Mouse (Mus musculus): ENCODE data around the gene Jak1. TPM values are rescaled to one million over a fixed set of nuclear protein-coding genes. Genes with fewer than 3 reads are reported as not detected.
"Not testable (repeated sequence)": the region's sequence is repeated elsewhere in the genome, so short reads cannot be mapped to it uniquely, and the experiment has no call there.

The Jak1 gene
- total RNA-seq, 1 experiment from 2014 or later: 140 TPM

DNA sequence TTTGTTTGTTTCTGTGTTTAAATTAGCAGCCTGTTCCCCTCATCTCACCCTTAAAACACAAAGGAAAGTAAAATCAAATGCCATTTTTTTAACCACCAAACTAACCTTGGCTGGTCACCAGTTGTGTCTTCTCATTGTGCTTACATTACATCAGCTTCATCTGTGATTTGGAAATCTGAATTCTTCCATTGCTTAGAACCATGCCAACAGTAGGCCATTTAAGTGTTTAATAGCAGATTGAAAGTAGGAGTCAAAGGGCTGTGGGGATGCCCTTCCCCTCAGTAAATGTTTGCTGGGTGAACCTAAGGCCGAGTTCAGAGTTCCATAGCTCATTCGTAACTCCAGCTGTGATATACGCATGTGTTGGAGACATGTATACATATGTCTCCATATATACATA lies 10.8 kb upstream of the Jak1 start:
- DNase-seq: no peak

DNA sequence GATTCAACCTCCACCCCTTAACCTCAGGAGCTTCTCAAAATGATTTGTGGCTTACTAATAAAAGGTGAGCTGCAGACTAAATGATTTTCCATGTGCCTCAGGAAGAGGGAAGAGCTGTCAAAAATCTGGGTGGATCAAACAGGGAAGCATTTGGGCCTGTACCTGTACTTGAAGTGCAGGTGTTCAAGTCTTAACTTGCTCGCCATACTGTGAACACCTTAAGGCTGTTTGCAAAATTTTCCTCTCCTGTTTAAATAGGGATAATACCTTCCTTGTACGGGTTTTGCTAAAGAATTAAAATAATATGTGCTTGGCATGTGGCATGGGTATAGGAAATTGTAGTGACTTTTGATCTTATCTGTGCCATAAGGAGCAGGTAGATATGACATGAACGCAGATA lies 5.7 kb upstream of the Jak1 start:
- no peak for DNase-seq

DNA sequence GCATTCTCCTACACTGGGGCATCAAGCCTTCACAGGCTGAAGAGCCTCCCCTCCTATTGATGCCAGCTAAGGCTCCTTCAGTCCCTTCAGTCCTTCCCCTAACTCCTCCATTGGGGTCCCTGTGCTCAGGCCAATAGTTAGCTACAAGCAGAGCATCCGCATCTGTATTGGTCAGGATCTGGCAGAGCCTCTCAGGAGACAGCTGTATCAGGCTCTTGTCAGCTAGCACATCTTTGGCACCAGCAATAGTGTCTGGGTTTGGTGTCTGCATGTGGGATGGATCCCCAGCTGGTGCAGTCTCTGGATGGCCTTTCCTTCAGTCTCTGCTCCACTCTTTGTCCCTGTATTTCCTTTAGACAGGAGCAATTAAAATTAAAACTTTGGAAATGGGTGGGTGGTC lies 3.4 kb upstream of the Jak1 start:
- DNase-seq: not testable (repeated sequence)

DNA sequence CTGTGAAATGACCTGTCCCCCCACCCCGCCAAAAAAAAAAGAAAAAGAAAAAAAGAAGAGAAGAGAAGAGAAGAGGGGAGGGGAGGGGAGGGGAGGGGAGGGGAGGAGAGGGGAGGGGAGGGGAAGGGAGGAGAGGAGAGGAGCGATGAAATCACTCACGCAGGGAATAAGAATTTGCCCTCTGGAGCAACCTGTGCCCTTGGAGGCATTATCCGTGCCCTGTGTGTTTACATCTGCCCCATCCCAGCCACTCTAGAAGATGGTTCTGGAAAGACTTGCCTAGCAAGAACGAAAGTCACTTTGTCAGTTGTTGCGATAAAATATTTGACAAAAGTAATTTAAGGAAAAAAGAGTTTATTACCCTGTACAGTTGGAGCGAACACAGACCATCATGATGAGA lies 441 bp upstream of the Jak1 start:
- DNase-seq: no peak

DNA sequence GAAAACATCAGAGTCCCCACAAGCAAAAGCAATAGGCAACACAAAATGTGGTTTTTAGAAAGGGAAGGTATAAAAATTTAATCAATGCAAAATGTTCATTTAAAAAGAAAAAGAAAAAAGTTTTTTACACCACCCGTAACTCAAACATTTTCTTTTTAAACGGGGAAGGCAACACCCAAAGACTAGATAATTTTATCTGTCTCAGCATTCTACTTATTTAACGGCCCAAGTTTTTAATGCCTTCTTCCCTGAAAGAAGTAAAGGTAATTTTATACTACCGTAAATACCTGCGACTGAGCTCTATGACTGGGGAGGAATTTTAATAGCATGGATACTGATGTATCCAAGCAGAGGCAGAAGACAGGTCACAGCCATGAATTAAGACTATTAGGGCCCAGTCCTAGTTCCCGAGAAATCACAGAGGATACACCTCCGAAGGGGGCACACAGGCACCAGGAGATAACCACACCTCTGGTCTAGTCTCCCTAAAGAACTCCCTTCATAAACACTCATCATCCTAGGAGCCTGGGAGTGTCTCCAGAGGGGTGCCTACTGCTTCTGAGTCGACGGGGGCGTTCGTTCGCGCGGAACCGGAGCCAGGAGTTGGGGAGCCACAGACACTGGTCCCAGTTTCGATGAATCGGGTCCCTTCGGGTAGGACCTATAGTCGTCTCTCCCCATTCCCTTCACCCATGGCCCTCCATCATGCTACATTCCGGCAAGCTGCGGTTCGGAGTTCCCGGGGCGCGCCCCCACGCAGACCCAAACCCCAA lies 928 bp downstream of the Jak1 start:
- peak; percentile 18 for DNase-seq

DNA sequence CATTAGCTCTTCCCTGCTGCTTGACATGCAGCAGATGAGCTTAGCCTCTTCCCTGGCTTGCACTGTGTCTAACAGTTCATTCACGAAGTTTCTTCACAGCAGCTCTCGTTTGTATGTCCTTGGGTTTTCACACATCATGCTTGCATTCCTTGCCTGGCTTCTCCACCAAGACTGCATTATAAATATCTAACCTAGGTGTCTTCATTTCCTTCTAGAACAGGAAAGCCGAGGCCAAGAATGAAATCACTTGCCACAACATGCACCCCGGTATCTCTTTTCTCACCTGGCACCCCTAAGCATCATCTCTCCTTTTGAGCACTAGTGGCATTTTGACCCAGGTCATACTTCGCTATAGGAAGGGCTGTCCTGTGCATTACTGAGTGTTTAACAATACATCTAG lies 3.5 kb downstream of the Jak1 start:
- no peak for DNase-seq

DNA sequence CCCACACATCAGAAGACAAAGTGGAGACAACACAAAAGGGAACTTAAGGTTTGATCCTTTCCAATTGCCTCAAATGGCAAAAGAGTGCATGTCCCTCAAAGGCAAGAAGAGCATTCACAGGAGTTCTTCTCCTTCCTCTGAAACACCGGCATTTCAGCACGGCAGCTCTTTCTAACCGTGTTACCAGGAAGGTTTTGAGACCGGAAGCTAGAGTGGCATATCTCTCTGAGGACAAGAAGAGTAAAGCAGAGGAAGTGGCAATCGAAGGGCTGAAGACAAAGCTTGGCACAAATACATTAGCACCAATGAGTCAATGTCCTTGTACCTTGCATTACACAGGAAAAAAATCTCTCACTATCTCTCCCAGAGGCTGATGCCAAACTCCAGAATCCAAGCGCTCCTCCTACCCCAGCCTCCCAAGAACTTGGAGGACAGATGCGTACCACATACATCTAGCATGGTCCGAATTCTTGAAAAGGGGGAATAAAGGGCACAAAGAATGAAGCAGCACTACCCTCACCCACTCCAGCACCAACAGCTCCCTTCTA lies 4.3 kb downstream of the Jak1 start:
- DNase-seq: no peak

DNA sequence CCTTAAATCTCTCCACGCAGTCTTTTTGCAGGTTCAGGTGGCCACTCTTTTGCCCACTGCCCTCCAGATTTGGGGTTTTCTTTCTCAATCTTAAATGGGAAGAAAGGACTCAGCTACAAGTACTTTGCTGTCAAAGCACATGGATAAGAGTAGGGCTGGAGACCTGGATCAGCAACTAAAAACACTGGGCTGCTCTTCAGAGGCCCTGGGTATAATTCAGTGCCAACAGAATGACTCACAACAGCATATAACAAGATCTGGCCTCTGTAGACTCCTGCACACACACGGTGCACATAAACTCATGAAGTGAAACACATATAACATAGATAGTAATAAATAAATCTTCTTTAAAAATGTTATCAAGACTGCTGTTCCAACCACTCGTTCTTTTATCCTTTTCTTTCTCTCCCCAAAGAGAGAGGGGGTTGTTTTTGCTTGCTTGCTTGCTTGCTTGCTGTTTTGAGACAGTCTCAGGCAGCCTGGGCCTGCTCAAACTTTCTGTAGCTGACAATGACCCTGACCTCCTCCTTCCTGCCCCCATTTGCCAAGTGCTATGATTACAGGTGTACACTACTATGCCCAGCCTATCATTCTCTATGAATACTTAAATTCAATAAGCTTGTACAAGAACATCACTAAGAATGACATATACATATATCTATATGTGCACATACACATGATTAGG lies 8.4 kb downstream of the Jak1 start:
- no peak for DNase-seq

DNA sequence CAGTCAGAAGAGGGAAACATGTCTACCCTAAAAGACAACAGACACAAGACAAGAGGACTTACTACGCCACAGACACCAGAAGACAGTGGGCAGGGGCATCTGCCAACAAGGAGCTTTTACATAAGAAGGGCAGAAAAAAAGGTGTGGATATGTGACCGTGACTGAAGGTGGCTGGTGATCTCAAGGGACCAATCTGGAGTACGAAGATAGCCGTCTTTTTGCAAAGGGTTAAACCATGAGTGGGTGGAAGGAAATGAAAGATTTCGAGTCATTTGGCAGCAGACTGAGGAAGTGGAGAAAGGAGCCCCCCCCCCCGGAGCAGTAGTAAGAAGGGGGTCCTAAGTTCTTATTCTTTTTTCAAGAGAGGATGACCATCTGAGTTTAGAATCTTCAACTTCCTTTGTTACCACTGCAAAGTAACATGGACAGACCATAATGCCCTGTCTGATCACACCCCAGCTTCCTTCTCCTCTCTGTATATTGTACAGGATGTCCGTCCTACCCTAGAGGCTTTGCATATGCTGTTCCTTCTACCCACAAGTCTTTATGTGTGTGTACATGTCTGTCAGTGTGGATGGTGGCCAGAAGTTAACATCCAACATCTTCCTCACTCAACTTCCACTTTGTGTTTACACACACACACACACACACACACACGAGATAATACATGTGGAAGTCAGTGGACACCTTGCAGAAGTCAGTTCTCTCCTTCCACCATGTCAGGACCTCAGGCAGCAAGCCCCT lies 10.3 kb downstream of the Jak1 start:
- DNase-seq: no peak

DNA sequence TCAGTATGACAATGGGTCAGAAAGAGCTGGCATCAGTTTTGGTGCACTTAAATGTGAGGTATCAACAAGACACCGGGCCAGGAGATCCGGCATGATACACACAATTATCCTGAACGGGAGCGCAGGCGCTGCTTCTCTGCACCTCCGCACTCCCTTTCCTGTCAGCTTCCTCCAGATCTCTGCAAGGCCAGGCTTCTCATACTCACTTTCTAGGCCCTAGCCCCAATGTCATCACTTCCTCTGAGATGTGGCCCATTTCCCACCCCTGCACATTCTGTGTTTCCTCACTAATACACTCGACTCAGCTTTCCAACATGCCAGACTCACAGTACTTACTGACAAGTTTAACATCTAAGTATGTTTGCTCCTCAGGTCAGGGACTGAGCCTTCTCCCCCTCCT lies 11.1 kb downstream of the Jak1 start:
- no peak for DNase-seq

DNA sequence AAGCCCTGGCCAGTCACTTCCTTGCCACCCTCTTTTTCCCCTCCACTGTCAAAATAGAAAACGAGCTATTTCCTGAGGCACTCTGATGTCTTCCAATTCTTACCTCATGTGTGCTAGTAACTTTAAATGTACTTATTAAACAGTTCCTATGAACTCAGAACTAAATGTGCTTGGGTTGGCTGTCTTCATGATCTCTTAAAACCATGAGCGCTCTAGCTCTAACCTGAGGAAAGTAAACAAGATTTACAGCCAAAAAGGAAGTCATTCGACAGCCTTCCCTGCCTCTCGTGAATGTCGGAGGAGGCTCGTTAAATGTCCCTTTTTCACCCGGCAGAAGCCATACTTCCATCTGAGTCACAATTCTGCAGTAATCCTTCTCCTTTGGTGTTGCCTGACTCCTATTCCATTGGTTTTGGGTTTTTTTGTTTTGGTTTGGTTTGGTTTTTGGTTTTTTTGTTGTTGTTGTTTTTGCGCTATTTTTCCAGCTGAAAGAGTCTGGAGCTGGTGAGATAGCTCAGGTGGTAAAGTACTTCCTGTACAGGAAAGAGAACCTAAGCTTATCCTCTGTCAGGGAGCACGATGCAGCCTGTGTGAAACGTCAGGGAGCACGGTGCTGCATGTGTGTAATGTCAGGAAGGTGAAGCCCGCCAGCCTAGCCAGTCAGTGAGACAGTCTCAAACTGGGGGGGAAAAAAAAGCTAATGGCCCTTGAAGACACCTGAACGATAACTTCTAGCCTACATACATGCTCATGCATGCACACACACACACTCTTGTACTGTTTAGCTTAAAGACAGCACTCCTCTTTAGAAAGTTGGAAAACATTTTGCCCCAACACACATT lies 12.1 kb downstream of the Jak1 start:
- DNase-seq: no peak

DNA sequence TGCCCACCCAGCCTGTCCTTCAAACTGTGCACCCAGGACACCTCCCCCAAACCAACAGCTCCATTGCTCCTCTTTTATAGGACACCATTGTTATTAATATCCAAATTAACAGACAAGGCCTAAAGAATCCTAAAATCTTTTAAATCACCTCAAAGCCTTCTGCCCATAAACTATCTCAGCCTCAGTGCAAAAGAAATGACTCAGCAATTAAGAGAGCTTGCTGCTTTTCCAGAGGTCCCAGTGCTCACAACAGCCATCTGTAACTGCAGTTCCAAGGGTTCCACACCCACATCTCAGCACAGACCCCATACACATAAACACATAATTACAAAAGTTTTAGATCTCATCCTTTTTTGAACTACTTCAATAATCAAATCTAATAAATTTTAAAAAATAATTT lies 13.1 kb downstream of the Jak1 start:
- DNase-seq: no peak

DNA sequence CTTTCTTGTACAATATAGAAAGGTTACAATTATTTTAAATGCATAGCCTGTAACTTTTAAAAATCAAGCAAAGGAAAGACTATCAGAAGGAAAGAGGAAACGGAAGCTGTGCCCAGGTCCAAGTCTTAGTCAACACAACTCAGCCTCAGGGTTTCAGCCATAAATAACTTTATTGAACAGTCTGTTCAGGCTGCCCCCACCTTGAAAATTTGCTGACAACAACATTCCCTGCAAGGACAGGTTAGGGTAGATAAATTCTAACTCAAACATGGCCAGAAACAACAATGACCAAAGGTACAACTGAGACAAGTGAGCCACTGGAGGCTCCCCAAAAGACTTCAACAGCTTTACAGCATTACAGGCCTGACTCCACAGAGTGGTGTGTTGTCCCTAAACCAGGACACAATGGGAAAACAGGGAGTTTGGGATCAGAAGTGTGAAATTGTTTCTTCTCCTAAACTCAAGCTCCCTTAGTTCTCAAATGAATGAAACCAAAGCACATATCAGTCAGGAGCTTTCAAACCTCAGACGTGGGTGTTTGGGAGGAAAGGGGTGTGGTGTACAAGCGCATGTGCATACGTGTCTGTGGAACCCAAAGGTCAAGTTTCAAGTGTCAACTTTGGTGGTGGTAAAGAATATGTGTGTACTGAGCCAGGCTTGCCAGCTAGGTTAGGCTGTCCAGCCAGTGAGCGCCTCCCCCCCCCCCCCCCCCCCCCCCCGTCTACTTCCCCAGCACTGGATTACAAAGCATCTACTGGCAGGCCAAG lies 14.9 kb downstream of the Jak1 start:
- DNase-seq: no peak

DNA sequence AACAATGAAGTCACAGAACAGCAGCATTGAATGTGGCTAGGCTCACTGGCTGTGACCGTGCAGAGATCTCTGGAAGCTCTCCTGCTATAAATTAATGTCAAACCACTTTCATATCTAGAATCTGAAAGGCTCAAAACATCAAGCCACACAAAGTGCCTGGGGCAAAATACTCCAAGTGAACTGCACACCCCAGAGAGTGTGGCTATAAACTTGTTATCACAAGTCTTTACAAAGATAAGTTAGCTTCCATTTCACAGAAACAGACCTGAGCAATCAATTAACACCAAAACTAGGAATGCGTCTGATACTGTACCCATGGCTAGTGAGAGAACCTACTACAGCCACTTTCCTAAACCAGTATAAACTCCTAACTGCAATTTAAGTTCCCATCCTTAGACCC lies 17.7 kb downstream of the Jak1 start:
- DNase-seq: no peak

DNA sequence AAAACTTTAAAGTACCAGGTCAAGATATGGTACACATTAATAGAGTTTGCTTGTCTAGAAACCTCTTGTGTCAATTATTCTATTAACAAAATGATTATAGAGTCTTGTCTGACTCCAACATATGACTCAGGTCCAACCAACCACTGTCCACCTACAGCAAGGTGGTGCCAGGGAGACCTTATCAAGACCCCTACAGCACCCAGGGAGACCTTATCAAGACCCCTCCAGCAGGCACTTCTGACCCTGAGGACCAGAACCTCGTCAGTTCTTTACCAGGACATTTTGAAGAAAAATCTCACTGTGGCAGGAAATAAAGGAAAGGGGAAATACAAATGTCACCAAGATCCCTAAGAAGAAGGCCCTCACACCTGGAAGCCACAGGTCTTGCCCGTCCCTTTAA lies 18.5 kb downstream of the Jak1 start:
- no peak for DNase-seq

DNA sequence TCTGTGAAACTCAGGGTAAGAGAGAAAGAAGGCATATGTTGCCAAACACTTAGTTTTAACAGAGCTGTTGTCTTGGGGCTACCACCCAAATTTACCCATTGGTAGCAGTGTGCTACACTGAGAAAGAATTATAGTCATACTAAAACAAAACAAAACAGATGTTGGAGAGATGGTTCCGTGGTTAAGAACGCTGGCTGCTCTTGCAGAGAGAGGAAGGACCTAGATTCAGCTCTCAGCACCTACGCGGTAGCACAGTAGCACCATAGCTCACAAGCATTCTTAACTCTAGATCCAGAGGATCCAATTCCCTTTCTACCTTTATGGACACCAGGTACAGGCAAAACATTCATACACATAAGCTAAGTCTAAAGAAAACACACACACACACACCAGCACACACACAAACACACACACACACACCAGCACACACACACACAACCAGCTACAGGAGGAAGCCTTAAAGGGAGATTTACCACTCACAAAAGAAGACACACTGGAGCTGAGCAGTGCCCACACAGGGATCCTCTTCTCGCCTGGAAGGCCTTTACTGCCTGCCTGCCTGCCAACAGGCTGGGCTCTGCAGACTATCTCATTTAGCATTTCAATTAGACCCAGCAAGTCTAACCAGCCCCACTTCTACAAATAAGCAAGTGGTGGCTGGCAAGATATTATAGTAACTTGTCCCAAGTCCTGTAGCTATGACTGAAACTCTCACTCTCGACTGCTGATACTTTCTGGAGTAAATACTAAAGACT lies 20.6 kb downstream of the Jak1 start:
- DNase-seq: no peak

DNA sequence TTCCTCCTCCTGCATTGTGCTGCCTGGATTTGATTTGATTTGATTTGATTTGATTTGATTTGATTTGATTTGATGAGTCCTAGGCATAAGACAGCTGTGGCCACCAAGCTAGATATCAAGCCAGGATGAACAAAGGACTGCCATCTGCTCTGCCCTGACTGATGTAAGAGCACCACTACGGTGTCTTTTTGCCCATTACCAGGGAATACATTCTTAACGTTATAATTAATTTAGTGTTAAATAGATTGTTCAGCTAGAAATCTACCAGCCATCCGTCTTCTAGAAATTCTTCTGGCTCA lies 24.3 kb downstream of the Jak1 start:
- DNase-seq: no peak

DNA sequence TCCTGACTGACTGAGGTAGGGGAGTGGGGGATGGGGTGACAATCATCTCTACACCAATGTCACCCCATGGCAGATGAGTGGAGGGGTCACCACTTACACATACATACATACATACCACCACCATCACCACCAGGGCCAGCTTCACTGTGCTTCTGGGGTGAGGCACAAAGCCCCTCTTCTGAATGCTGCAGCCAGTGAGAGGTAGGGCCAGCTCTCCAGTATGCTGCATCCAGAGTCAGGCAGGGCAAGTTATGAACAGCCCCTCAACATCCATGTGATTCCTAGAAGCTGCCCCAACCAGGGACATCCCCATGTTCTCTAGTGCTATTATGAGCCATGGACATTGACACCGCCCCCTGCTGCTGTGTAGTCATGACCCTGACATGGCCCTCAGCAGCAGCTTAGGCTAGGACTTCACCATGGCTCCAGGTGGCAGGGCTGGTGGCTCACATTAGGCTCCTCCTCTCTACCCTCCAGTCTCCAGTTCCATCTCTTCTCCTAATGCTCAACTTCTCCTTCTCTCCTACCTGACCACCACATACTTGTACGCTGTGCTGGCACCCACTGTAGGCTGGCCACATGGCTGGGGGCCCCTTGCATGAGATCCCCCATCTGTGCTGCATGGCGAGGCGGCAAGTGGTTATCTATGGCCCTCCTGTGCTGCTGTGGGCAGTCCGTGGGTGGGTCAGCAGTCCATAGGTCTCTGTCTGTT lies 24.8 kb downstream of the Jak1 start:
- DNase-seq: no peak

DNA sequence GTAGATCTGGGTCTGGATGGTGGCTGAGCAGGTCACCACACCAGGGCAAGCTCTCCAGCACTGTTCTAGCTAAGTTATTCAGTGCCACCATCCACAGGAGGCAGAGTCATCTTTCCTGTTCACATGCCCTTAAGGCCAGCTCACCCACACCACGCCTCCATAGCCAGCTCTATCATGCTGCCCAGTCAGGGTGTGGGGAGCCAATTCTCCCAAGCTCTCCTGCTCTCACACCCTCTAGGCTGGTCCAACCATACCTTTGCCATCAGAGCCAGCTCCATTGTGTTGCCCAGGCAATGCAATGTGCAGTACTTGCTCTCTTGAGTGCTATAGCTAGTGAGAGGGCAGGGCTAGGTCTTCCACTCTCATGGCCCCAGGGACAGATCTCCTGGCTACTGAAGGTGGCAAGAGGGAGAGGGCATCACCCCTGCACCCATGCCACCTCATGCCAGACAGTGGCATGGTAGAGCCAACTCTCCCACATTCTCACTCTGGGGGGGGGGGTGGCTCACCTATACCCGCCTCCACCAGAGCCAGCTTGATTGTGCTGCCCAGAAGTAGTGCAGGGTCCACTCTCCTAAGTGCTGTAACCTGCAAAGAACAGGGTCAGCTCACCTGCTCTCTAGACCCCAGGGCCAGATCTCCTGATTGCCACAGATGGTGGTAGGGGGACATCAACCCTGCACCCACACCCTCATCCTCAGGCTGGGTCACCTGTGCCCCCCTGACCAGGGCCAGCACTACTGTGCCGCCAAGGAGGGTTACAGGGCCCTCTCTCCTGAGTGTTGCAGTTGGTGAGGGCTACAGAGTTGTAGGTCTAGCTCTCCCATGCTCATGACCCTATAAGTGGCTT lies 25.5 kb downstream of the Jak1 start:
- DNase-seq: no peak

Data from adrenal gland, postnatal 25 days (tissue).